Mouse (Mus musculus) brain, adult 2 months (tissue): ENCODE results near the gene Ubap1.

ENCODE experiments used
- DNase-seq: peaks from one replicate; pipeline ENCODE4 v3.0.0; 2011; ENCODE audit warnings: low read depth, low spot score

Gene Ubap1

GRCm38 (mm10) chr4:41416966-41417365 lies 68.2 kb downstream of the Ubap1 start:
- DNase-seq = no peak

GRCm38 (mm10) chr4:41438931-41439330 lies 90.1 kb downstream of the Ubap1 start:
- no peak for DNase-seq
